Mouse (Mus musculus) central nervous system, embryonic 11.5 days (tissue): ENCODE measurements around the gene Orm2. TPM values are rescaled to one million over a fixed set of nuclear protein-coding genes. Genes with fewer than 3 reads are reported as not detected.

Source experiments
- polyA plus RNA-seq: library from polyadenylated mRNA; depleted of rRNA; stranded (reverse); fragments of >200 nt; gene quantifications from 2 replicates; pipeline ENCODE4 v1.2.3, GENCODE M21; 2012; rRNA removed

Gene Orm2
- polyA plus RNA-seq = not detected in 2 replicates

DNA sequence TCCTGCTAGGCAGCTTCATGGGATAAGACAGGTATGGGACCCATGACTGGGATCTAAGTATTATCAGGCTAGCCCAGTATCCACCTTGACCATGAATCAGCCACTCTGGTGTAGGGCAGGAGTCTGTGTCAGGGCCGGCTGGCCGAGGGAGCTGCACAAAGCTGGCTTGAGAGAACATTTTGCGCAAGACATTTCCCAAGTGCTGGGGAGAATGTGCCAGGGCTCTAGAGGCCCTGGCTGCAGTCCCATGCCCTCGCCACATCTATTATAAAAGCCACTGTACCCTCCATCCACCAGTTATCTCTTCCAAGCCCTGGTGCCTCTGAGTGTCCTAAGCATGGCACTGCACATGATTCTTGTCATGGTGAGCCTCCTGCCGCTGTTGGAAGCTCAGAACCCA lies at the start of gene Orm2:
Gene Orm2, plus strand, starts transcription at position 300 of the 400 bp plus-strand sequence.

DNA sequence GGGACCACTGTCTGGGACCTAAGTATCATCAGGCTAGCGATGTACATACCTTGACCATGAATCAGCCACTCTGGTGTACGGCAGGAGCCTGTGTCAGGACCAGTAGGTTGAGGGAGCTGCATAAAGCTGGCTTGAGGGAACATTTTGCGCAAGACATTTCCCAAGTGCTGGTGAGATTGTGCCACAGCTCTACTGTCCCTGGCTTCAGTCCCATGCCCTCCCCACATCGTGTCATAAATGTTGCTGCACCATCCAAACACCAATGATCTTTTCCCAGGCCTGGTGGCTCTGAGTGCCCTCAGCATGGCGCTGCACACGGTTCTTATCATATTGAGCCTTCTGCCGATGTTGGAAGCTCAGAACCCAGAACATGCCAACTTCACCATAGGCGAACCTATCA lies 18.0 kb upstream of the Orm2 start, which contains the start of gene Orm1:
Gene Orm1, plus strand, starts transcription at position 266 of the 400 bp plus-strand sequence.

DNA sequence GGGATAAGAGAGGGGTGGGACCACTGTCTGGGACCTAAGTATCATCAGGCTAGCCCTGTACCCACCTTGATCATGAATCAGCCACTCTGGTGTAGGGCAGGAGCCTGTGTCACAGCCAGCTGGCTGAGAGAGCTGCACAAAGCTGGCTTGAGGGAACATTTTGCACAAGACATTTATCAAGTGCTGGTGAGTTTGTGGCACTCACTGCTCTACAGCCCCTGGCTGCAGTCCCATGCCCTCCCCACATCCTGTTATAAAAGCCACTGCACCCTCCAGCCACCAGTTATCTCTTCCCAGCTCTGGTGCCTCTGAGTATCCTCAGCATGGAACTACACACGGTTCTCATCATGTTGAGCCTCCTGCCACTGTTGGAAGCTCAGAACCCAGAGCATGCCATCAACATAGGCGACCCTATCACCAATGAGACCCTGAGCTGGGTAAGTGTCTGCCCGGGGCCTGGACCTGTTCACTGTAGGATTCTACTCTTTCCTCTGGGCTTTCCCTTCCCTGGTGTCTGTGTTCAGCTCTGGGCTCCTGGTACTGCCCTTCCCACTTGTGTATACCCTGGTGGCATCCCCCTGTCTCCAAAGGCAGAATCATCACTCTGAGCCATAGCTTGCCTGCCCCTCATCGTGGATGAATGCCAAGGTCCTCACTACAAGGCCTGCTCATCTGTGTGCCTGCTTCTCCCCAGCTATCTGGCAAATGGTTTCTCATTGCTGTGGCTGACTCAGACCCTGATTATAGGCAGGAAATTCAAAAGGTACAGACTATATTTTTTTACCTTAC lies 6.2 kb upstream of the Orm2 start, which contains the start of gene Orm3:
Gene Orm3, plus strand, starts transcription at position 286 of the 789 bp plus-strand sequence.

DNA sequence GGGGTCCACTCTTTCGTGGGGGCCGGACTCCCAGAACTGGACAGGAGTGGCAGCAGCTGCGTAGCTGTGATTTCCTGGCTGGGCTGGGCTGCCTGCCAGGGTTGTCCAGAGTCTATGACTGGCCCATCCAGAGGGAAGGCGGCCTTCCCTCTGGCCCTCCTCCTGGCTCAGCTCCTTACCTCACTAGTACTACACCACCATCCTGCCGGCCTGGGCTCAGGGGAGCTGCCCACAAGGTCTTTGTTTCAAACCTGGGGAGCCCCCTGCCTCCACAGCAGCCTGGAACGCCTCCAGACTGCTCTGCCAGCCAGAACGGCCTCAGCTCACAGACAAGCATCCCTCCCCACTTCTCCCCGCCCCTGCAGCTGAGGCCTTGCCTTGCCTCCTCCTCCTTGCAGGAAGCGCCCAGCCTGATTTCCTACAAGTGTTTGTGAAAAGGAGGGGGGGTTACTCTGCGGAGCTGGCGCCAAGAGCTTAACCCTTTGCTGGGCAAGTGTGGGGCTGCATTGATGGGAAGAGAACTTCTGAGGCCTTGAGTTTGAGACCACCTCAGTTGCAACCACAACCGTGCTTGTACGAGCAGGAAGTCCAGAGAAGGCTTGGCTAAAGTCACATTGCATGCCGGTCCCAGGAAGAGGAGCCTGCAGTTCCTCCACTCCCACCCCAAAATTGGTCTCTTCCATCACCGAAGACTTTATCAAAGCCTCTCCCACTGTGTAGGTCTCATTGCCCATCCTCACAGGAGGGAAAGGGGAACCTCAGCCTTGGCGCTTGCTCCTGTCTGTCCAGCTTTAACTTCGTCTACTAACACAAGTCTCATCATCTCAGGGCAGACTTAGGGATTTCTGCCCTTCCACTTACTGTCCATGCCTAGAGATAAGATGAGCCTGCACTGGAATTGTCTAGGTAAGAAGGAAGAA lies 41.1 kb downstream of the Orm2 start, which contains the start of gene Akna:
Gene Akna, minus strand, starts transcription at position 315 of the 920 bp plus-strand sequence.

Other genes starting within 250 kb of the Orm2 start
- 18.4 and 34.1 TPM in 2 replicates for gene Ambp, start 207.7 kb upstream of the Orm2 start, polyA plus RNA-seq
- gene Kif12, start 190.3 kb upstream of the Orm2 start, polyA plus RNA-seq = 0.97 and 1.1 TPM in 2 replicates
- gene Col27a1, start 148.4 kb upstream of the Orm2 start, polyA plus RNA-seq = 16.2 and 22.2 TPM in 2 replicates
- not detected in 2 replicates for gene Orm1, start 17.9 kb upstream of the Orm2 start, polyA plus RNA-seq
- not detected in 2 replicates for gene Orm3, start 6.3 kb upstream of the Orm2 start, polyA plus RNA-seq
- gene Akna, start 40.9 kb downstream of the Orm2 start, polyA plus RNA-seq = 8.6 and 8.8 TPM in 2 replicates
- gene Whrn, start 133.5 kb downstream of the Orm2 start, polyA plus RNA-seq = 31.0 and 34.3 TPM in 2 replicates
- 177 and 200 TPM in 2 replicates for gene Atp6v1g1, start 182.3 kb downstream of the Orm2 start, polyA plus RNA-seq
- gene Tmem268, start 196.3 kb downstream of the Orm2 start, polyA plus RNA-seq = 5.1 and 5.7 TPM in 2 replicates
- gene Gm11213, start 242.8 kb downstream of the Orm2 start, polyA plus RNA-seq = not detected in 2 replicates